Mouse (Mus musculus) megakaryocyte, embryonic 14.5 days (primary cell): ENCODE results near the gene Gm49373.

ENCODE experiments used
- FLI1 ChIP-seq: IDR thresholded peaks from 2 replicates; pipeline ENCODE4 v1.6.1; 2012; ENCODE audit warnings: low read length, inconsistent platforms, mixed read lengths
- GATA1 ChIP-seq: IDR thresholded peaks from 3 replicates; pipeline ENCODE4 v1.6.1; 2012; ENCODE audit warnings: mixed read lengths, low read length, inconsistent platforms, borderline replicate concordance

GRCm38 (mm10) chr9:21097793-21098192, 24.9 kb upstream of the Gm49373 start:
- TF ChIP-seq GATA1 (no peak), FLI1 (no peak)
